Mouse (Mus musculus) limb, embryonic 11.5 days (tissue): Measurements from ENCODE around the gene Olfr1163. TPM values are rescaled to one million over a fixed set of nuclear protein-coding genes. Genes with fewer than 3 reads are reported as not detected.
"Not testable (repeated sequence)": the region's sequence is repeated elsewhere in the genome, so short reads cannot be mapped to it uniquely, and the experiment has no call there.

Experiments
- ATAC-seq: fragments of 200-750 bp; cut with Nextera tagmentation; 2 replicates; pipeline ENCODE4 v1.8.0; 2017; ENCODE audit warnings: low read depth; ENCODE audit not compliant: insufficient number of reproducible peaks, low FRiP score, low TSS enrichment
- DNase-seq: peaks from one replicate; pipeline ENCODE4 v3.0.0-alpha.2; 2015; ENCODE audit warnings: low spot score
- H3K27ac ChIP-seq: fragments of 300-500 bp; sonication (generic); replicated peaks from 2 replicates; pipeline ENCODE4 v1.5.1; 2014; ENCODE audit warnings: low read depth, mild to moderate bottlenecking, low read length
- H3K27me3 ChIP-seq: fragments of 300-500 bp; sonication (generic); 2 replicates; pipeline ENCODE4 v1.6.1; 2014; ENCODE audit warnings: mild to moderate bottlenecking, low read length, mixed read lengths; ENCODE audit not compliant: control insufficient read depth, insufficient read depth
- H3K36me3 ChIP-seq: fragments of 300-500 bp; sonication (generic); 2 replicates; pipeline ENCODE4 v1.6.1; 2014; ENCODE audit warnings: mild to moderate bottlenecking, low read length, moderate library complexity, mixed read lengths; ENCODE audit not compliant: control insufficient read depth, insufficient read depth
- H3K4me1 ChIP-seq: fragments of 300-500 bp; sonication (generic); 2 replicates; pipeline ENCODE4 v1.6.1; 2014; ENCODE audit warnings: low read length, mixed read lengths; ENCODE audit not compliant: control insufficient read depth, insufficient read depth
- H3K4me2 ChIP-seq: fragments of 300-500 bp; sonication (generic); 2 replicates; pipeline ENCODE4 v1.6.1; 2014; ENCODE audit warnings: low read depth, mild to moderate bottlenecking, moderate library complexity; ENCODE audit not compliant: severe bottlenecking
- H3K4me3 ChIP-seq: fragments of 300-500 bp; sonication (generic); 2 replicates; pipeline ENCODE4 v1.5.1; 2014; ENCODE audit warnings: low read depth, low read length
- H3K9ac ChIP-seq: fragments of 300-500 bp; sonication (generic); 2 replicates; pipeline ENCODE4 v1.6.1; 2014; ENCODE audit warnings: mild to moderate bottlenecking, low read length
- H3K9me3 ChIP-seq: fragments of 300-500 bp; sonication (generic); 2 replicates; pipeline ENCODE4 v1.6.1; 2016; ENCODE audit warnings: low read length; ENCODE audit not compliant: control insufficient read depth
- WGBS: fragments of 180-500 bp; shearing (Covaris S2); extraction: QIAGEN DNeasy Blood & Tissue Kit; methylation state at CpG from one replicate; pipeline ENCODE4 v1.1.7; 2014; 5-methylcytosine and 5-hydroxymethylcytosine counted together
- polyA plus RNA-seq: library from polyadenylated mRNA; unstranded; fragments of >200 nt; fragmentation: Nextera tagmentation; extraction: Ambion mirVana; gene quantifications from 2 replicates; pipeline ENCODE4 v1.2.1, GENCODE M21; 2014

Olfr1163 gene
- polyA plus RNA-seq = not detected in 2 replicates

DNA sequence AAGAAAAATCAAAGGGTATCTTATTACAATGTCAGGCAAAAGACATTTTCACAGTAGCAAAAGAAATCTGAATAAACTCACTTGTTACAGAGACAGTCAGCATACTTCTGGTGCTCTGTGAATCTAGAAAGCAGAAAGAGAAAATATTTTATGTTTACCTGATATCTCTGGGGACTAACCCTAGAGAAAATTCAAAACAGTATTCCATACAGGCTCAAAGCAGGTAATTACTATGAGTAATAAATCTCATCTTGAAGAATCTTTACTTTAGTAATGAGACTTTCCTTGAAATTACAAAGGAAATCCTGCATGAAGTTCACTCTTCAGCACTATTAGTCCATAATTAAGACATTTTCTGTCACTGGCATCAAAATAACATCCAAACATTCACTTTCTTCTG is at the start of gene Olfr1163:
Gene Olfr1163, minus strand, starts transcription at position 101 of the 400 bp plus-strand sequence.
- Histone ChIP-seq H3K4me1 (no peaks in the 10 kb centered on the region), H3K36me3 (no peaks in the 10 kb centered on the region), H3K4me3 (no peak within 1 kb of the TSS), H3K9ac (no peak within 1 kb of the TSS), H3K4me2 (no peak within 1 kb of the TSS), H3K27me3 (no peaks in the 10 kb centered on the region), H3K9me3 (no peaks in the 10 kb centered on the region), H3K27ac (no peak within 1 kb of the TSS)
- ATAC-seq = no peak
- DNase-seq = no peak

DNA sequence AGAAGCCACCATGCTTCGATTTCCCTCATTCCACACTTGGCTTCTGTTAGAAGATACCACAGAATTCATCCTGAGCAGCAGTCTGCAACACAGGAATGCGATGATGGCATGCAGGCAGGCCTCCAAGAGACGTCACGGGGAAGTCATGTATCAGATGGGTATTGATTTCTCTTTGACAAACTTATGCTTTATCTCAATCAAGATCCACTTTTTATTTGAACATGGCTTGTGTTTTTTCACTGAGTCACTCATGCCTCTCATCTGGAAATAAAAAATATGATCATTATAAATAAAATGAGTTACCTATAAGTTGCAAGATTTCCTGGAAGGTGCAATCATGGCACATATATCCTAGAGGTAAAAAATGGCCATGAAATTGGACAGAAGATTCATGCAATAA is 22.2 kb upstream of the Olfr1163 start, which contains the start of gene Olfr1164:
Gene Olfr1164, minus strand, starts transcription at position 101 of the 400 bp plus-strand sequence.
- no peak for DNase-seq
- Histone ChIP-seq H3K9ac (no peak within 1 kb of the TSS), H3K27ac (no peak within 1 kb of the TSS), H3K9me3 (no peaks in the 10 kb centered on the region), H3K4me3 (no peak within 1 kb of the TSS), H3K4me1 (no peaks in the 10 kb centered on the region), H3K36me3 (no peaks in the 10 kb centered on the region), H3K27me3 (no peaks in the 10 kb centered on the region), H3K4me2 (no peak within 1 kb of the TSS)
- ATAC-seq = no peak
- WGBS = 83% methylated on average over 4 of the region's 4 CpGs

DNA sequence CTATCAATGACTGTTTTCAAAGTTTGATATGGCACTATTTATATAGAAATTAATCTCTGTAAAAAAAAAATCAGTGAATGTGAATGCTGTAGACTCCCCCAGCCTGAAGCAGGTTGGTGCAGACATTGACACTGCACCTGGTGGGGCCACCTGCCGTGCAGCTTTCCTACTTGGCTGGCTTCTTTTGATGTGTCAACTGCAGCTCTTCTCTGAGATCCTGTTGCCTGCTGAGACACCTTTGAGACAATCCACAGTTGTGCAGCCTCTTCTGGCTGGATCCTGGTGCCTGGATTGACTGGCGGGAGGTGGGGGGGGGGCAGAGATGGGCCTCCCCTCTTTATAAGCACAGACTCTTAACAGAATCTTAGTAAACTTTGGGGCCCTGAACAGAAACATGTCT is 8.0 kb downstream of the Olfr1163 start:
- ATAC-seq = no peak

DNA sequence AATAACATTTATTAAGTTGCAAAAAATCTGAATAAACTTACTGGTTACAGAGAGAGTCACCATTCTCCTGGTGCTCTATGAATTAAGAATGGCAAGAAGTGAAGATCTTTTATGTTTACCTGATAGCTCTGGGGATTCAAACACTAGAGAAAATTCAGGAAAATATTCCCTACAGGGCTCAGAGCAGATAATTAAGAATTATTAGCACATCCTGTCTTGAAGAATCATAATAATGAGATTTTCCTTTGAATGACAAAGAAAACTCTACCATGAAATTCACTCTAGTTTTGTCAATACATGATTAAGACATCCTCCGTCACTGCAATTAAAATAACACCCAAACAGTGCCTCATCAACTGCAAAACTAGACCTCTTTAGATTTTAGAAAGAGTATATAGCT is 20.6 kb downstream of the Olfr1163 start, which contains the start of gene Olfr1162:
Gene Olfr1162, minus strand, starts transcription at position 101 of the 400 bp plus-strand sequence.
- H3K27ac ChIP-seq = no peak within 1 kb of the TSS
- no peak within 1 kb of the TSS for H3K4me2 ChIP-seq
- H3K9me3 ChIP-seq = no peaks in the 10 kb centered on the region
- no peak within 1 kb of the TSS for H3K4me3 ChIP-seq
- no peak for ATAC-seq
- no peaks in the 10 kb centered on the region for H3K27me3 ChIP-seq
- H3K4me1 ChIP-seq = no peaks in the 10 kb centered on the region
- DNase-seq = no peak
- no peaks in the 10 kb centered on the region for H3K36me3 ChIP-seq
- WGBS = 86% methylated on average over 1 of the region's 1 CpGs
- no peak within 1 kb of the TSS for H3K9ac ChIP-seq

More for the DNA sequence above, 8.0 kb downstream of the Olfr1163 start:
- Histone ChIP-seq H3K4me2 (no peak overlapping the region), H3K27ac (no peak overlapping the region), H3K36me3 (no peaks in the 10 kb centered on the region), H3K9me3 (no peaks in the 10 kb centered on the region), H3K4me1 (no peaks in the 10 kb centered on the region), H3K4me3 (no peak overlapping the region), H3K27me3 (no peaks in the 10 kb centered on the region), H3K9ac (no peak overlapping the region)
- DNase-seq = no peak
- 82% methylated on average over 2 of the region's 2 CpGs for WGBS

DNA sequence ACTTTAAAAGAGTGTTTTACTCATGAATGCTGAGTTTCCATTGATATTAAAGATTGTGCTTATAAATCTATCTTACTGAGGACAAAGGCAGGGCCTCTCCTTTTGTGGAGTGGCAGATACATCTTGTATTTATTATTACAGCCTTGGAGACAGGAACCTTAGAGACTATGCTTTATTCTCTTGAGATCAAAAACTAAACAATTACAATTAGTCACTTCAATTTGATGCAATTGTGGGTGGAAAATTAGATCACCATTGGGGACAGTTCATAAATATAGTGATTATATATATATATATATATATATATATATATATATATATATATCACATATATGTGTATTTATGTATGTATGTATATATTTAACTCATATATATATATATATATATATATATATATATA is 34.0 kb downstream of the Olfr1163 start, which contains the start of gene Olfr73:
Gene Olfr73, minus strand, starts transcription at position 101 of the 400 bp plus-strand sequence.
- Histone ChIP-seq H3K4me3 (no peak within 1 kb of the TSS), H3K4me2 (no peak within 1 kb of the TSS), H3K9me3 (no peaks in the 10 kb centered on the region), H3K27ac (no peak within 1 kb of the TSS), H3K27me3 (no peaks in the 10 kb centered on the region), H3K36me3 (no peaks in the 10 kb centered on the region), H3K4me1 (no peaks in the 10 kb centered on the region), H3K9ac (no peak within 1 kb of the TSS)
- DNase-seq (no peak), ATAC-seq (no peak)

DNA sequence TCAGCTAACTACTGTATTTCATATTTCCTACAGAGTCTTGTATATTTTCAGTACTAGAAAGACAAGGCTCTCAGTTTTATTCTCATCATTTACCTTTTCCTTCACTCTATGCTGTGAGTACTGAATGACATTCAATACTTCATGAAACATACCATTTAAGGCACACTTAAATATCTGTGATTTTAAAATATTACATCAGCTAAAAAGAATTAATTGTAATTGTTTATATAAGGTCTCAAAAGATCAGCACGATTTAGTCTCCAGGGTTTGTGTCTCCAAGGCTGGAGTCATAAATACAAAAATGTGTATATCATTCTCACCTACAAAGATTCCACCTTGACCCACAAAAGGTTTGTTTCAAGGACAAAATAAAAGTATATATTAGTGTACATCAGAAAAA is 49.2 kb downstream of the Olfr1163 start, which contains the start of gene Olfr1161:
Gene Olfr1161, plus strand, starts transcription at position 301 of the 400 bp plus-strand sequence.
- not testable (repeated sequence) for ATAC-seq, H3K9me3 ChIP-seq, H3K27me3 ChIP-seq, H3K4me3 ChIP-seq, H3K27ac ChIP-seq, H3K4me1 ChIP-seq, DNase-seq, H3K36me3 ChIP-seq, H3K9ac ChIP-seq, H3K4me2 ChIP-seq
- WGBS = 85% methylated on average over 1 of the region's 1 CpGs

Other genes starting within 250 kb of the Olfr1163 start
- not detected in 2 replicates for gene Olfr1148, start 241.3 kb downstream of the Olfr1163 start, polyA plus RNA-seq
- not detected in 2 replicates for gene Olfr1150-ps1, start 227.8 kb downstream of the Olfr1163 start, polyA plus RNA-seq
- gene Olfr1151, start 216.0 kb downstream of the Olfr1163 start, polyA plus RNA-seq = not detected in 2 replicates
- gene Olfr1152, start 205.3 kb downstream of the Olfr1163 start, polyA plus RNA-seq = not detected in 2 replicates
- gene Olfr1153, start 176.9 kb downstream of the Olfr1163 start, polyA plus RNA-seq = not detected in 2 replicates
- not detected in 2 replicates for gene Olfr1154, start 166.7 kb downstream of the Olfr1163 start, polyA plus RNA-seq
- not detected in 2 replicates for gene Olfr1155, start 126.7 kb downstream of the Olfr1163 start, polyA plus RNA-seq
- gene Olfr1156, start 118.7 kb downstream of the Olfr1163 start, polyA plus RNA-seq = not detected in 2 replicates
- gene Olfr1157, start 103.5 kb downstream of the Olfr1163 start, polyA plus RNA-seq = not detected in 2 replicates
- not detected in 2 replicates for gene Olfr74, start 97.2 kb downstream of the Olfr1163 start, polyA plus RNA-seq
- gene Olfr1158, start 81.7 kb downstream of the Olfr1163 start, polyA plus RNA-seq = not detected in 2 replicates
- gene Olfr1160, start 63.6 kb downstream of the Olfr1163 start, polyA plus RNA-seq = not detected in 2 replicates
- not detected in 2 replicates for gene Olfr1161, start 49.1 kb downstream of the Olfr1163 start, polyA plus RNA-seq
- 0.09 TPM in 1 of 2 replicates, not detected in the other for gene Olfr73, start 34.1 kb downstream of the Olfr1163 start, polyA plus RNA-seq
- gene Olfr1162, start 20.7 kb downstream of the Olfr1163 start, polyA plus RNA-seq = not detected in 2 replicates
- gene Olfr1164, start 22.1 kb upstream of the Olfr1163 start, polyA plus RNA-seq = not detected in 2 replicates
- not detected in 2 replicates for gene Olfr1166, start 56.4 kb upstream of the Olfr1163 start, polyA plus RNA-seq
- not detected in 2 replicates for gene Olfr1167, start 83.4 kb upstream of the Olfr1163 start, polyA plus RNA-seq
- gene Olfr1168, start 110.0 kb upstream of the Olfr1163 start, polyA plus RNA-seq = not detected in 2 replicates
- gene Olfr1170, start 156.5 kb upstream of the Olfr1163 start, polyA plus RNA-seq = not detected in 2 replicates
- gene Olfr1173, start 208.0 kb upstream of the Olfr1163 start, polyA plus RNA-seq = not detected in 2 replicates
- not detected in 2 replicates for gene Olfr1174-ps, start 243.3 kb upstream of the Olfr1163 start, polyA plus RNA-seq